Mouse (Mus musculus) CH12F3 (cell line): Measurements from ENCODE around the gene Ubash3b.

Experiments used
- in situ Hi-C: fragments of 300-500 bp; cut with MboI; formaldehyde crosslinking; loops from 2 replicates; pipeline ENCODE4 v1.14.3; 2020; ENCODE audit warnings: low sequenced_read_pairs

Ubash3b gene

GRCm38 (mm10) chr9:41102613-41103012 lies 58.9 kb downstream of the Ubash3b start:
- in situ Hi-C loops: no loop called here

- in situ Hi-C loops: no loop called here
These were observed 61.6 kb downstream of the Ubash3b start for GRCm38 (mm10) chr9:41099897-41100296.

- in situ Hi-C loops: no loop called here
These were observed 62.4 kb downstream of the Ubash3b start for GRCm38 (mm10) chr9:41099067-41099466.

GRCm38 (mm10) chr9:41098065-41098464 lies 63.4 kb downstream of the Ubash3b start:
- in situ Hi-C loops: no loop called here

- in situ Hi-C loops: no loop called here
These were observed 69.5 kb downstream of the Ubash3b start for GRCm38 (mm10) chr9:41091993-41092392.

- in situ Hi-C loops: no loop called here
These were observed 70.3 kb downstream of the Ubash3b start for GRCm38 (mm10) chr9:41091187-41091586.

GRCm38 (mm10) chr9:41087831-41088383 lies 73.6 kb downstream of the Ubash3b start:
- in situ Hi-C loops: no loop called here

- in situ Hi-C loops: no loop called here
These were observed 77.2 kb downstream of the Ubash3b start for GRCm38 (mm10) chr9:41084191-41084901.

GRCm38 (mm10) chr9:41083386-41084055 lies 78.0 kb downstream of the Ubash3b start:
- in situ Hi-C loops: no loop called here

DNA sequence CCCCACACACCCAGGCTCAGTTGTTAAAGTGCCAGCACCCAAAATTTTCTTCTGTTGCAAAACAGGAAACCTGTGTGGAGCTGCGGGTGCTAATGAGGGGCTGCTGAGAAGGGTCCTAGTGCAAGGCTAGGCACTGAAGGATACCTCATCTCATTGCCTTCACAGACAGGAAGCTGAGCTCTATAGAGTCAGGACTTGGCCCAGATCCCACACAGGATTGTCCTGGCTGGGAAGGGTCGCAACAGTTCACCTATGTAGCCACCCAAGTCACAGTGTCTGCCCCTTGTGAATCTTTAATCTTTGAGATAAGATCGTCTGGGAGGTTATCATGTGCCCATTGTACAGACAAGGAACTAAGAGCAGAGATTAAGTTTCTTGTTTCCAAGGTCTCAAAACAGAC lies 78.6 kb downstream of the Ubash3b start:
- in situ Hi-C loops: no loop called here

DNA sequence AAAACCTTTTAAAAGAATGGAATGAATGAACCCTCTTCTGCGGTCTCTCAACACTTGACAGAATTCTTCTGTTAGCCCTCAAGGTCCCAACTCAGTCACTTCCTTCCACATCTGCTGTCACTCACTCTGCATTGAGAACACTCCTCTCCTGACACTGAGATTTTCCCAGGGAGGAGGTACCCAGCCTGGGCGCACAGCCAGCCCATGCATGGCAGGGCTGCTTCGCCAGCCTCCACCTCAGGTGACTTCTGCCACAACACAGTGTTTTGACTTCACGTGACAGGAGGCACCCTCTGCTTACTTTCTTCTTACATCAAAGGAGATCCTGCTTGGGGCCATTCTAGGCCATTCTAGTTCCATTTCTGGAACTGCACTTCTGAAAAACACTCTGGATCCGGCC lies 80.6 kb downstream of the Ubash3b start:
- in situ Hi-C loops: no loop called here

DNA sequence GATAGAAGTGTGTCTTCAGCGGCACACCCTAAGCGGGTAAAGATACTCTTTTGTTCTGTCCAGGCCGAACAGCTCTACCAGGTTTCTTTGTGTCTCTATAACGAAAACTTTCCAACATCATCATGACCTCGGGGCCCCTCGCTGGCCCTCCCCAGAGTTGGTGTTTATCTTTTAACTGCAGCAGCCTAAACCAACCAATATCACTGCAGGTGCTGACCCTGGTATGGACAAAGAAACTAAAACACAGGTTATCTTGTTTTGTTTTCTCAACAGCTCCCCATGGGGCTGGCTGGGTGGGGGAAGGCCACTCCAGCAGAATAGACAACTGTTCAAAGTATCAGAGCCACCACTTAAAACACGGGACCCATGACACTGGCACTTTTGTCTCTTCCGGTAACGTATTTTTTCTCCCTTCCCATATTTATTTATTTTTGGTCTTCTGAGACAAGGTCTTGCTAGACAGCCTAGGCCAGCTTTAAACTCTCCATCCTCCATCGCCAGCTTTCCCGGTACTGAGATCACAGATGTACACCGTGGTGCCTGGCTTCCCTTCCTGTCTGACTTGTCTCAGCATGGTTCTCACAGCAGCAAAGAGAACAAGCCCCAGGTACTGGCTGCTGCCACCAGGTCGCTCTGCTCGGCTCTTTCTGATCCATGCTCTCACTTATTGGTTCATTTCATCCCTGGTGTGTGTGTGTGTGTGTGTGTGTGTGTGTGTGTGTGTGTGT lies 81.9 kb downstream of the Ubash3b start:
- in situ Hi-C loops: no loop called here

DNA sequence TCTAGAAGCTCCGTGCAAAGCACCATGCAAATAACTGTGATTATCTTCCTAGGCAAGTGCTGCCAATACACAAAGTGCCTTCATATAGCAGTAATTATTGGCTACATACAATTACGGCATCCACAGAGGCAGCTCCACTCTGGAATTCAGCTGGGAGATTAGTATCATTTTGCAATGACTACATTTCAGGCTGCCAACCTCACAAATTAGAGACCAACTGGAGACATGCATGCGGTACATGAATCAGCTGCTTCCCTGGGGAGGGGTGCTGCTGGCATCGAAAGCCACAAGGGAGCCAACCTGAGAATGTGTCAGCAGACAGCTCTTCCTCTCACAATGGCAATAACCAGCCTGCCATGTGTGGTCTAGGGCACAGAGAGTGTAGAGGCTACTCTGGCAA lies 83.3 kb downstream of the Ubash3b start:
- in situ Hi-C loops: no loop called here

DNA sequence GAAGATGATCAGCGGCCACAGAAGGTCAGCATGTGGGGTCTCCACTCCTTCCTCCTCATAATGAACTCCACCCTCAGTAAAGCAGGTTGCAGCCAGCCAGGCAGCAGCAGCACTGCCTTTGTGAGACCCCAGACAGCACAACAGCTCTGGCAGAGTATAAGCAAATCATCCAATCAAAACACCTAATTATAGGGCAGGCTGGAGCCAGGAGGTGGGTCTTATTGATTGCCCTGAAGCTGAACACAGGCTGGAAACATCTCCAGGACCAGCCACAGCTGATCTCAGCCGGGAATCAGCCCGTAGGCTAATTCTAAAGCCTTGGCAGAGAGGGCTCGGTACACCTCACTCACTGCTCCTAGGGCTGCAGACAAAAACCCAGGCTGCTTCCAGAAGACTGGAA lies 85.3 kb downstream of the Ubash3b start:
- in situ Hi-C loops: no loop called here

GRCm38 (mm10) chr9:41075528-41075927 lies 86.0 kb downstream of the Ubash3b start:
- in situ Hi-C loops: no loop called here

- in situ Hi-C loops: no loop called here
These were observed 88.1 kb downstream of the Ubash3b start for GRCm38 (mm10) chr9:41073196-41074009.

- in situ Hi-C loops: no loop called here
These were observed 88.7 kb downstream of the Ubash3b start for GRCm38 (mm10) chr9:41072786-41073185.

DNA sequence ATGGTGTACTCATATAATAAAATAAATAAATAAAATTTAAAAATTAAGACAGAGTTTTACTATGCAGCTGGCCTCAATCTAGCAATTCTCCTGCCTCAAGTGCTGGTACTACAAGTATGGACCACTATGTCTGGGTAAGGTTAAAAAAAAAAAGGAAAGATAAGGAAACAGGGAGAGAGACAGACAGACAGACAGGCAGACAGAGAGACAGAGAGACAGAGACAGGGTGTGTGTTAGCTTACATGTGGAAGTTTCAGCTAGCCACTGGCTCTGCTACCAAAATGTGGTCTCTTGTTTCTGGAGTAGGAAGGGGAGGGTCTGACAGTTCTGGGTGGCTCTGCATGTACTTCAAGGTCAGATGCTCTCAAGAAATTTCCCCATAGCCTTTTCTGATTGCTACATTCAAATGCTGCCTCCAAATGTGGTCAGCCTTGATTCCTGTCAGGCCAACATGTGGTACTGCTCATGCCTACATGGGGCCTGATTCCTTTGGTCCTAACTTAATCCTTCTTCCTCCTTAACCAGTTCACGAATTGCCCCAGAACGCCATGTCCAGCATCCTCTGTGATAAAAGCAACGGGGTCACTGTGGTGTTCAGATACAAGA lies 89.5 kb downstream of the Ubash3b start:
- in situ Hi-C loops: no loop called here

DNA sequence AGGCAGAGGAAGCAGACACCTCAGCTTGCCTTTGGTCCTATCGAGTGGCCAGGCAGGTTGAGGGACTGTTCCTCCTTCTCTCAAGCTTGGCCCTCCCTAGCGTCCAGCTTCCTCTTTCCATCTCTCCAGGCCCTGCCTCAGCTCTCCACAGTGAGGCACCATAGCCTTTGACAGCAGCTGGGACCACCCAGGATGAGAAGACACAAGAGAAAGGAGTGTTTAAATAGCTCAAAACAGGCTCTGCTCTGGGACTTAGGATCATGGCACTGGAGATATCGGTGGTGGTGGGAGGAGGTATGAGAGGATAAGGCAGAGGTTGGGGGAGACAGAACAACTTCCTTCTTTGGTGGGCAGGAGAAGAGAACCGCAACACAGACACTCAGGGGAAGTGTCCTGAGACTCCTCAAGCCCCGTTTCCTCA lies 90.7 kb downstream of the Ubash3b start:
- in situ Hi-C loops: no loop called here

DNA sequence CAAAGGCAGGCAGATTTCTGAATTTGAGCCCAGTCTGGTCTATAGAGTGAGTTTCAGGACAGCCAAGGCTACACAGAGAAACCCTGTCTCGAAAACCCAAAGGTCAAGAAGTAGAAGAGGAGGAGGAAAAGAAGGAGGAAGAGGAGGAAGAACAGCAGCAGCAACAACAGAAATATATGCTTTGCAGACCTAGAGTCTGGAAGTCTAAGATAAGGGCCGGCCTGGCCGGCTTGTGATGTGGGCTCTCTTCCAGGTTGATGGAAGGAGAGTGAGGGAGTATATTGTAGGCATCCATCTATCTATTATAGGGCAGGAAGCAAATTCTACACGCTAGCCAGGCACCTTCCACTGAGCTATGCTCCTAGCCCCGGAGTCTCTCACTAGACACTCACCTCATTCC lies 92.0 kb downstream of the Ubash3b start:
- in situ Hi-C loops: no loop called here
